Mouse (Mus musculus) left cerebral cortex, postnatal 14 days (tissue): ENCODE data around the gene Des. TPM values are rescaled to one million over a fixed set of nuclear protein-coding genes. Genes with fewer than 3 reads are reported as not detected.
A peak's percentile ranks its signal among the peaks of the same experiment; 100 is the strongest.

Experiments used
- DNase-seq, 2 experiments: peaks; one replicate each; pipeline ENCODE4 v3.0.0; 2021 to 2022; ENCODE audit warnings: low spot score in 2 of 2, mixed read lengths in 1 of 2
- intact Hi-C: fragments of 180-260 bp; cut with DNase I; formaldehyde crosslinking; loops from one replicate; pipeline ENCODE4 v1.15.1; 2025
- total RNA-seq, 2 experiments: library from RNA; stranded (reverse); gene quantifications; 2 replicates each; pipeline ENCODE4 v1.2.3; 2021

The Des gene
- total RNA-seq, 2 experiments from 2014 or later = 1.5 to 2.6 TPM

GRCm38 (mm10) chr1:75405547-75405946 is 45.4 kb downstream of the Des start:
- intact Hi-C loops = no loop called here

DNA sequence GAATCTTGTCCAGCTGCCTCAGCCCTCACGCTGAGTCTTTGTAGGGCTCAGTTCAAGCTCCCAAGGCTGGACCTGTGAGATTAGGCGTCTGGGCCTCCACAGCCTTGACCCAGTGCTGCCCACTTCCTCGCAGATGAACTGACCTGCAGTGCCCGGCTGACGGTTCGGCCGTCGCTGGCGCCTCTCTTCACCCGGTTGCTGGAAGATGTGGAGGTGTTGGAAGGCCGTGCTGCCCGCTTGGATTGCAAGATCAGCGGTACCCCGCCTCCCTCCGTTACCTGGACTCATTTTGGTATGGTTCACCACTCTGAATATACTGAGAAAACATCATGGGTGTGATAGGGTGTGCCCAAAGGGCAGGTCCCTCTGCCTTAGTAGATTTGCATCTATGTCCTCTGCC is 46.0 kb downstream of the Des start:
- intact Hi-C loops = no loop called here
- DNase-seq = no peak

More at GRCm38 (mm10) chr1:75405547-75405946, 45.4 kb downstream of the Des start:
- DNase-seq = no peak

GRCm38 (mm10) chr1:75407056-75407455 is 46.9 kb downstream of the Des start:
- intact Hi-C loops = no loop called here
- DNase-seq = no peak

DNA sequence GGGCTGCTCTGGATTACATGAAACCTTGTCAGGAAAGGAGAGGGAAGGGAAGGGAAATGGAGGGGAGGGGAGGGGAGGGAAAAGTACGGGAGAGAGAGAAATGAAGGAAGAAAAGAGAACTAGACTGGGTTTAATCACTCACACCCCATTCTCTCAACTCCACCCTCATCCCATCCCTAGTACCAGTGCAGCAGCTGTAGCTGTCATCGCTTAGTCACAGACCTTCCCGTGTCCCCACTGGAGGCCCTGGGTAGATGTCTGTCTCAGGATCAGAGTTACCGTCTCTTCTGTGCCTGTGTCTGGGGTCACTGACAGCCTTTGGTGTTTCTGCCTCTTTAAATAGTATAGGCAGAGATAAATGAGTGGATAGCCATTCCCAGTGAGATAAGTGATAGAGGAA is 48.1 kb downstream of the Des start:
- intact Hi-C loops = no loop called here
- no peak for DNase-seq

DNA sequence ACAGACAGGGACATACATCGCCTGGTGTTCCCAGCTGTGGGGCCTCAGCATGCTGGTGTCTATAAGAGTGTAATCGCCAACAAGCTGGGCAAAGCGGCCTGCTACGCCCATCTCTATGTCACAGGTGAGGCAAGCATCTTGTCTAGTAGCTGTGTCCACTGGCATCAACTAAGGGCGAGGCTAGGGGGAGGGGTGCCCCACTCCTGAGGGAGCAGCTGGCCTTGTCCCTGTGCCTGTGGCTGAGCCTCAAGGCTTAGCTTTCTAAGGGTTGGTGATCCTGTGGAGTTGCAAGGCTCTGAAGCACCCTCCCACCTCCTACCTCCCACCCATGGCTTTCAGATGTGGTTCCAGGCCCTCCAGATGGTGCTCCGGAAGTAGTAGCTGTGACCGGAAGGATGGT is 49.8 kb downstream of the Des start:
- intact Hi-C loops = no loop called here
- DNase-seq = no peak

DNA sequence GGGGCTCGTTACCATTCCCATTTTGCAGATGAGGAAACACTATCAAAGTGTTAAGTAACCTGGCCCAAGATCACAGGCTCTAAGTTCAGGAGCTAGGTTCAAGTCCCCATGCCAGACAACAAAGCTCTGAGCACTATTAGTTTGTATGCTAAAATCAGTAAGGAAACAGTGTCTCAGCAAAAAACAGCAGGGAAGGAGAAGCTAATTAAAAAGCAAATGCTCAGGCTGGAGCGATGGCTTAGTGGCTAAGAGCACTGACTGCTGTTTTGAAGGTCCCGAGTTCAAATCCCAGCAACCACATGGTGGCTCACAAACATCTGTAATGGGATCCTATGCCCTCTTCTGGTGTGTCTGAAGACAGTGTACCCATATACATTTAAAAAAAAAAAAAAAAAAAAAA is 52.1 kb downstream of the Des start:
- no peak for DNase-seq
- intact Hi-C loops = no loop called here

GRCm38 (mm10) chr1:75413749-75414148 is 53.6 kb downstream of the Des start:
- DNase-seq = peak in 1 of 2 experiments; percentile 44
- intact Hi-C loops = no loop called here

Other genes with a start within 250 kb of the Des start
- gene Nhej1, start 235.1 kb upstream of the Des start, total RNA-seq = 1 to 10 TPM; 1.6 to 2.6 TPM
- gene Slc23a3, start 226.4 kb upstream of the Des start, total RNA-seq = under 1 TPM; 0.22 to 0.25 TPM
- 10 to 100 TPM; 31.4 to 32.2 TPM for gene Cnppd1, start 217.6 kb upstream of the Des start, total RNA-seq
- gene Retreg2, start 217.6 kb upstream of the Des start, total RNA-seq = 100 to 1,000 TPM; 159 to 162 TPM
- 10 to 100 TPM; 21.4 to 22.8 TPM for gene Zfand2b, start 191.7 kb upstream of the Des start, total RNA-seq
- gene Abcb6, start 179.9 kb upstream of the Des start, total RNA-seq = 10 to 100 TPM; 38.1 to 39.3 TPM
- 10 to 100 TPM; 19.7 TPM for gene Ankzf1, start 168.2 kb upstream of the Des start, total RNA-seq
- 100 to 1,000 TPM; 130 to 133 TPM for gene Atg9a, start 168.1 kb upstream of the Des start, total RNA-seq
- 10 to 100 TPM; 16.3 to 18.3 TPM for gene Glb1l, start 149.5 kb upstream of the Des start, total RNA-seq
- 10 to 100 TPM; 85.6 to 92.2 TPM for gene Stk16, start 149.5 kb upstream of the Des start, total RNA-seq
- gene Tuba4a, start 140.5 kb upstream of the Des start, total RNA-seq = 100 to 1,000 TPM; 658 to 691 TPM
- not detected for gene A630095N17Rik, start 128.2 kb upstream of the Des start, total RNA-seq
- gene Dnajb2, start 123.9 kb upstream of the Des start, total RNA-seq = 10 to 100 TPM; 76.5 to 80.2 TPM
- 100 to 1,000 TPM; 376 to 396 TPM for gene Ptprn, start 95.8 kb upstream of the Des start, total RNA-seq
- gene Resp18, start 81.9 kb upstream of the Des start, total RNA-seq = 10 to 100 TPM; 69.0 to 98.8 TPM
- gene Dnpep, start 42.3 kb upstream of the Des start, total RNA-seq = 10 to 100 TPM; 60.1 to 60.8 TPM
- gene Speg, start 15.0 kb downstream of the Des start, total RNA-seq = 100 to 1,000 TPM; 199 to 210 TPM
- gene Gmppa, start 75.6 kb downstream of the Des start, total RNA-seq = 10 to 100 TPM; 54.2 to 61.2 TPM
- gene Asic4, start 90.1 kb downstream of the Des start, total RNA-seq = 10 to 100 TPM; 14.9 to 17.7 TPM
- gene Chpf, start 119.0 kb downstream of the Des start, total RNA-seq = 10 to 100 TPM; 77.0 to 79.3 TPM
- gene Tmem198, start 119.2 kb downstream of the Des start, total RNA-seq = 10 to 100 TPM; 76.1 to 77.3 TPM
- 10 to 100 TPM; 33.4 to 35.1 TPM for gene Obsl1, start 146.1 kb downstream of the Des start, total RNA-seq
- gene Inha, start 146.7 kb downstream of the Des start, total RNA-seq = 10 to 100 TPM; 30.7 to 31.9 TPM
- gene Stk11ip, start 161.2 kb downstream of the Des start, total RNA-seq = 10 to 100 TPM; 30.6 to 32.7 TPM
- gene Slc4a3, start 185.9 kb downstream of the Des start, total RNA-seq = 100 to 1,000 TPM; 180 to 195 TPM